Mouse (Mus musculus) inflammation-experienced regulatory T-cells, adult 6 months (primary cell): ENCODE measurements around the gene S1pr3. TPM values are rescaled to one million over a fixed set of nuclear protein-coding genes. Genes with fewer than 3 reads are reported as not detected.

ENCODE experiments used
- ATAC-seq: one replicate; pipeline ENCODE4 v1.8.0; 2017
- polyA plus RNA-seq, 3 experiments: library from polyadenylated mRNA; unstranded; fragments of 100-300 nt; shearing (Covaris generic); gene quantifications; one replicate each; pipeline ENCODE4 v1.2.1; 2017

The S1pr3 gene
- polyA plus RNA-seq, 3 experiments from 2014 or later, result 0.24 TPM; not detected in 2

- ATAC-seq, result no peak
Measured at GRCm38 (mm10) chr13:51456190-51456878, 47.9 kb downstream of the S1pr3 start.

- ATAC-seq, result no peak
Measured at GRCm38 (mm10) chr13:51464294-51464693, 55.9 kb downstream of the S1pr3 start.

GRCm38 (mm10) chr13:51466117-51466841, 57.8 kb downstream of the S1pr3 start:
- no peak for ATAC-seq

DNA sequence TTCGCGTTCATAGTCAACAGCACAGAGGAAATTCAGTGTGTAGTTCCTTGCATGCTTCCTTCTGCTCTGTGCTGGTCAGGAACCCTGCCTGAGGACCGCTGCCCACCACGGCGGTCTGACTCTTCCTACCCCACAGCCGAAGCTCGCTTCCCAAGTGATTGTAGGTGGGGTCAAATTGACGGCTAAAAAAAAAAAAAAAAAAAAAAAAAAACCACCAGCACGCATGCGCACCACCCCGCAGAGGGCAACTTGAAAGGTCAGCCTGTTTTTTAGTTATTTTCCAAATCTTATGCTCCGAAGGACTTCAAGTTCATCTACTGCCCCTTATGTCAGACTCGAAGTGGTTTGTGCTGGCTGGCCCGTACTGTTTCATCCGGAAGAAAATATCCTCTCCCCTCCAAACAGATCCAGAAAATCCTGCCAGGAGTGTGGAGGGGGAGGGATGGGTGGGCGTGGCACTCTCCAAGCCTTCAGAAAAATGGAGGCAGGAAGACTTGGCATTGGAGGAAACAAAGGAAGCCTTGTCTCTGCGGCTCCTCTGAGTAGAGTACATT, 60.3 kb downstream of the S1pr3 start:
- ATAC-seq, result no peak

Other genes with a start within 250 kb of the S1pr3 start
- under 1 TPM in 1 of 3 experiments, not detected in 2; 0.69 TPM for gene Nxnl2, start 237.6 kb upstream of the S1pr3 start, polyA plus RNA-seq
- not detected for gene Shc3, start 160.8 kb downstream of the S1pr3 start, polyA plus RNA-seq
- gene Cks2, start 236.6 kb downstream of the S1pr3 start, polyA plus RNA-seq, result 100 to 1,000 TPM in 1 of 3 experiments, 10 to 100 TPM in 2; 25.7 to 172 (median 40.8) TPM
- 10 to 100 TPM; 34.3 to 43.2 (median 34.5) TPM for gene Secisbp2, start 243.1 kb downstream of the S1pr3 start, polyA plus RNA-seq